Mouse (Mus musculus) intestine, embryonic 14.5 days (tissue): ENCODE results near the gene Cenpn. TPM values are rescaled to one million over a fixed set of nuclear protein-coding genes. Genes with fewer than 3 reads are reported as not detected.
A peak's percentile ranks its signal among the peaks of the same experiment; 100 is the strongest.

Experiments used
- ATAC-seq: fragments of 200-750 bp; cut with Nextera tagmentation; replicated peaks from 2 replicates; pipeline ENCODE4 v1.8.0; 2017; ENCODE audit warnings: low read depth, moderate number of reproducible peaks, moderate TSS enrichment, moderate library complexity; ENCODE audit not compliant: low FRiP score, low TSS enrichment
- DNase-seq: peaks from one replicate; pipeline ENCODE4 v3.0.0-alpha.2; 2018; ENCODE audit warnings: low spot score
- H3K27ac ChIP-seq: fragments of 300-500 bp; sonication (generic); 2 replicates; pipeline ENCODE4 v1.5.1; 2014; ENCODE audit warnings: low read depth, mild to moderate bottlenecking, control low read depth
- H3K27me3 ChIP-seq: fragments of 300-500 bp; sonication (generic); replicated peaks from 2 replicates; pipeline ENCODE4 v1.6.1; 2014; ENCODE audit warnings: low read length, control low read depth; ENCODE audit not compliant: control insufficient read depth, insufficient read depth
- H3K36me3 ChIP-seq: fragments of 300-500 bp; sonication (generic); 2 replicates; pipeline ENCODE4 v1.6.1; 2014; ENCODE audit warnings: low read length, control low read depth; ENCODE audit not compliant: control insufficient read depth, insufficient read depth
- H3K4me1 ChIP-seq: fragments of 300-500 bp; sonication (generic); replicated peaks from 2 replicates; pipeline ENCODE4 v1.6.1; 2014; ENCODE audit warnings: low read length, control low read depth, mixed read lengths; ENCODE audit not compliant: control insufficient read depth, insufficient read depth
- H3K4me2 ChIP-seq: fragments of 300-500 bp; sonication (generic); 2 replicates; pipeline ENCODE4 v1.6.1; 2014; ENCODE audit warnings: low read length
- H3K4me3 ChIP-seq: fragments of 300-500 bp; sonication (generic); 2 replicates; pipeline ENCODE4 v1.5.1; 2014; ENCODE audit warnings: low read depth, low read length, control low read depth, mixed read lengths
- H3K9ac ChIP-seq: fragments of 300-500 bp; sonication (generic); 2 replicates; pipeline ENCODE4 v1.6.1; 2014; ENCODE audit warnings: mild to moderate bottlenecking, low read length
- H3K9me3 ChIP-seq: fragments of 300-500 bp; sonication (generic); 2 replicates; pipeline ENCODE4 v1.6.1; 2016; ENCODE audit warnings: low read length, control low read depth; ENCODE audit not compliant: control insufficient read depth
- WGBS: fragments of 180-500 bp; shearing (Covaris S2); extraction: QIAGEN DNeasy Blood & Tissue Kit; methylation state at CpG from one replicate; pipeline ENCODE4 v1.1.7; 2014; 5-methylcytosine and 5-hydroxymethylcytosine counted together
- polyA plus RNA-seq: library from polyadenylated mRNA; unstranded; fragments of >200 nt; fragmentation: Nextera tagmentation; extraction: Ambion mirVana; gene quantifications from 2 replicates; pipeline ENCODE4 v1.2.1, GENCODE M21; 2014

Gene Cenpn
- polyA plus RNA-seq, 1 experiment from 2014 or later = 38.4 TPM

DNA sequence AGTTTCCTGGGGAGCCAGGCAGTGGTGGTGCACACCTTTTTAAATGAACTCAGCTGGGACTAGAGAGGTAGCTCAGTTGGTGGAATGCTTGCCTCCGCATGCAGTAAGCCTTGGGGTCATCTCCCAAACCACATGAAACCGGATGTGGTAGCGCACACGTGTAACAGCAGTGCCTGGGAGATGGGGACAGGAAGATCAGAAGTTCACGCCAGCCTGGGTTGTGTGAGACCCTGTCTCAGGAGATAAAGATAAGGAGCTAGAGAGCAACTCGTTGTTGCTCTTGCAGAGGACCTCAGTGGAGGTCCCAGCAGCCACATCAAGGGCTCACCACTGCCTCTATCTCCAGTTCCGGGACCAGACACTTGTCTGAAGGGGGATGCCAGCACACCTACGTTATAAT is 2.0 kb downstream of the Cenpn start:
- Histone ChIP-seq H3K36me3 (peaks cover 38% of the 10 kb centered on the region), H3K4me1 (peaks cover 11% of the 10 kb centered on the region; the same call in 1 of the 2 replicates), H3K27me3 (no peaks in the 10 kb centered on the region), H3K4me2 (no peak overlapping the region), H3K27ac (no peak overlapping the region), H3K4me3 (no peak overlapping the region), H3K9ac (no peak overlapping the region), H3K9me3 (no peaks in the 10 kb centered on the region)
- DNase-seq (no peak), ATAC-seq (no peak)
- WGBS = 93% methylated on average over 8 of the region's 8 CpGs

DNA sequence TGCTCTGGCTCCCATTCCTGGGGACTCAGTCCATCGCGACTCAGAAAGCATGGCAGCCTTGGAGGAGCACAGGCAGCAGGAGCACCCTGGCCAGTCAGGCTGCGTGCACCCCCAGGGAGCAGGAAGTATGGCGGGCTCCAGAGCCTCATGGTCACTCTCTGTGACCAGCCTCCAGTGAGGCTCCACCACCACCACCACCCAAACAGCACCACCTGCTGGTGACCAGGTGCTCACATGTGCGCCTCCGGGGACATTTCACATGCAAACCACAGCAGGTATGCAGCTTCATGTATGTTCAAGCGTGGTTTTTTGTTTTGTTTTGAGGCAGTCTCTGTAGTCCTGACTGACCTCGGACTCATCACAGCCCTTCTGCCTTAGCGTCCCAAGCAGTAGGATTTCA is 6.3 kb downstream of the Cenpn start:
- 83% methylated on average over 9 of the region's 9 CpGs for WGBS
- Histone ChIP-seq H3K9me3 (no peaks in the 10 kb centered on the region), H3K36me3 (peaks cover 72% of the 10 kb centered on the region), H3K9ac (no peak overlapping the region), H3K27ac (no peak overlapping the region), H3K27me3 (no peaks in the 10 kb centered on the region), H3K4me2 (no peak overlapping the region), H3K4me1 (no peaks in the 10 kb centered on the region), H3K4me3 (no peak overlapping the region)
- DNase-seq (no peak), ATAC-seq (no peak)

GRCm38 (mm10) chr8:116928588-116928987 is 7.1 kb downstream of the Cenpn start:
- H3K27me3 ChIP-seq = no peaks in the 10 kb centered on the region
- H3K27ac ChIP-seq = no peak overlapping the region
- ATAC-seq (no peak), DNase-seq (no peak)
- no peaks in the 10 kb centered on the region for H3K4me1 ChIP-seq
- peaks cover 77% of the 10 kb centered on the region for H3K36me3 ChIP-seq
- no peak overlapping the region for H3K4me3 ChIP-seq
- no peak overlapping the region for H3K4me2 ChIP-seq
- H3K9ac ChIP-seq = no peak overlapping the region
- 90% methylated on average over 5 of the region's 5 CpGs for WGBS
- H3K9me3 ChIP-seq = no peaks in the 10 kb centered on the region

DNA sequence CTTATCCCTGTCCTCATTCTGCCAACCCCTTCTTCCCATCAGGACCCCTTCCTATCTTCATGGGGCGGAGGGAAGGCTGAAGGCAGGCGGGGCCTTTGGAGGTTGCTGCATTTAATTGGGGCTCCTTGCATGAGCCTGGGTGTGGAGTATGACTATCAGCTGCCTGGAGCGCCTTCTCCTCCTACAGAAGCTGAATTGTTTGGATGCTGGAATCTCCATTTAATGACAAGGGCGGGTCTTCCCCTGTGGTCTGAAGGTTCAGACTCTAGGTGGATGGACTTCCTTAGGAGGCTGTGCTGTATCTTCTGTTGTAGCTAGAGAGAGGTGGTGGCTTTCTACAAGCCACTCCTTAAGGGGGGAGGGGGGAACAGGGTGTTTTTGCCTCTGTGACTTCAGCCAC is 13.4 kb downstream of the Cenpn start:
- no peaks in the 10 kb centered on the region for H3K4me1 ChIP-seq
- no peak overlapping the region for H3K9ac ChIP-seq
- ATAC-seq (no peak), DNase-seq (no peak)
- H3K36me3 ChIP-seq = peaks cover 77% of the 10 kb centered on the region
- H3K4me2 ChIP-seq = no peak overlapping the region
- WGBS = 89% methylated on average over 4 of the region's 4 CpGs
- H3K4me3 ChIP-seq = no peak overlapping the region
- no peaks in the 10 kb centered on the region for H3K9me3 ChIP-seq
- H3K27me3 ChIP-seq = no peaks in the 10 kb centered on the region
- H3K27ac ChIP-seq = no peak overlapping the region

DNA sequence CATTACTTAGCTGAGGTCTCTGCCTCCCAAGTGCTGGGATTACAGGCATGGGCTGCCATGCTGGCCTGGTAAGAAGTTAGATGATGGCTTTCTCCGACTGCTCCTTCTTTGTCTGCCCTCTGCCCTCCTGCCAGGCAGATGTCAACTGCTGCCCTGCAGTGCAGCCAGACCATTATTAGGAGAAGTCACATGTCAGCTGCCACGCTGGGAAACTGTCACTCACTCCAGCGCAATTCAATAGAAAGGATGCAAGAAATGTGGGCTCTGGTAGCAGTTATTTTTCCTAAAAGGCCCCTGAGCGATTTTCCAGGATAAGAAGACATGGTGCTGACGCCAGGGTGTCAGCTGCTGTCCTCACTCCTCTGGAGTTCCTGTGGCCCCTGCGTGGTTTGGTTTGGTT is 14.0 kb downstream of the Cenpn start:
- Histone ChIP-seq H3K4me1 (no peaks in the 10 kb centered on the region), H3K4me3 (no peak overlapping the region), H3K9me3 (no peaks in the 10 kb centered on the region), H3K9ac (no peak overlapping the region), H3K27me3 (no peaks in the 10 kb centered on the region), H3K4me2 (no peak overlapping the region), H3K36me3 (peaks cover 75% of the 10 kb centered on the region), H3K27ac (no peak overlapping the region)
- WGBS = 87% methylated on average over 6 of the region's 6 CpGs
- no peak for DNase-seq
- ATAC-seq = no peak

DNA sequence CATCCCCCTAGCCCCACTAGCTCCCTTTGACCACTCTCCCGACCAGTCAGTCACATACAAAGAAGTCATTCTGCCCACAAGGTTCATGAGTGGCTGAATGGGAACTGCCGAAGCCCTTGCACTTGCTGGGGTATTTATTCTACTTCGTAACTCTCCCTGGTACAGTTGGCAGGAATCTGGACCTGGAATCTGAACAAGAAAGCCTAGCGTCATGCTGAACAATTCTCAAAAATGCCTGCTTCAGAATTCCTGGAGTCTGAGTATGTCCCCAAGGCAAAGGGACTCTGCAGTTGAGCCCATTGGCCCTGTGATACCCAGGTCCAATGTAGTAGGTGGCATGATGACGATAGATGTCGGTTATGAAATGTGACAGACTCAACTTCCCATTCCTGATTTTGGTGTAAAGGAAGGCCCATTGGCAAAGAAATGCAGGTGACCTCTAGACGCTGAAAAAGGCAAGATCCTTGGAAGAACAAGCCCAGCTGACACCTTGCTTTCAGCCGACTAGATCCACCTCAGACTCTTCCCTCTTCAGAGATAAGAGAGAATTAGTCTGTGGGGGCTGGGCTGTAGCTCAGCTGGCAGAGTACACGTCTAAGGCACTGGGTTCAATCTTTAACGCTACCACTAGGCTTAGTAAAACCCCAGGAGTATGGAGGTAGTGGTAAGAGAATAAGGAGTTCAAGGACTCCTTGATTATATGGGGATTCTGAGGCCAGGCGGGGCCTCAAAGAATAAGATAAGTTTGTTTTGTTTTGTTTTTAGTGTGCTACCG is 20.9 kb downstream of the Cenpn start:
- Histone ChIP-seq H3K4me2 (peak overlapping the region; percentile 91), H3K27ac (no peak overlapping the region), H3K4me3 (peak overlapping the region; percentile 96; the same call in 1 of the 2 replicates), H3K9ac (no peak overlapping the region), H3K4me1 (peaks cover 8% of the 10 kb centered on the region), H3K27me3 (no peaks in the 10 kb centered on the region), H3K36me3 (peaks cover 14% of the 10 kb centered on the region), H3K9me3 (no peaks in the 10 kb centered on the region)
- WGBS = 78% methylated on average over 12 of the region's 12 CpGs
- DNase-seq (no peak), ATAC-seq (no peak)

- H3K9ac ChIP-seq = peak within 1 kb of the TSS; percentile 84
- under 1% methylated on average over 46 of the region's 46 CpGs for WGBS
- no peak within 1 kb of the TSS for H3K27ac ChIP-seq
These were observed 21.6 kb downstream of the Cenpn start, which contains the start of gene Atmin for GRCm38 (mm10) chr8:116943161-116943554. Gene Atmin, plus strand, starts transcription at chr8:116943393.

DNA sequence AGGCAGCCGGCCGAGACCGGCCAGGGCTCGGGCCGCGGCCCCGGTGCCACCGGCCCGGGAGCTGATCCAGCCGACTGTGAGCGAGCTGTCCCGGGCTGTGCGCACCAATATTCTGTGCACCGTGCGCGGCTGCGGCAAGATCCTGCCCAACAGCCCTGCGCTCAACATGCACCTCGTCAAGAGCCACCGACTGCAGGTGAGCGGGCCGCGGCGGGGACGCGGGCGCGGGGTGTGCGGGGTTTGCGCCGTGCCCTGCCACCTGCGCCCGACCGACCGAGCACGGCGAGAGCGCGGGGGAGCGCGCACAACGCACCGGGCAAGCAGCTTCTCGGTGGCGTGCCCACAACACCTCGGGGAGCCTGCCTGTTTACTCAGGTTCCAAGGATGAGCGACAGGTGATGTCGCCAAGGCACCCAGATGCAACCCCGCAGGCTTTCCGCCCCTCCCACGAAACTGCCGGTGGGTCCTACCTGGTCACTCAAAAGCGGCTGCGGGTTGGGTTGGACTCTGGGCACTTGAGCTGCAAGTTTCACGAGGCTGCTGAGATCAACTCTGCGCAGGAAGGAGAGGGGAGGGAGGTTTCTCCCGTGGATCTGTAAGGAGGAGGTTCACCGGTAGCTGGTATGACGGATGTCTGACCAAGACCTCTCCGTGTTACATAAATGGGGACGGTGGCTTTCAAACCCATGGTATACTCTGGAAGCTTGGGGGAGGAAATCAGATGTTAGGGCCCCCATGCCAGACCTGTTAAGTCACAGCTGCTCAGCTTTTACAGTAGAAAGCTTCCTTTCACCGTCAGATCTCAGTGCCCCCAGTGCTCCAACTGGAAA is 22.2 kb downstream of the Cenpn start:
- H3K4me1 ChIP-seq = peaks cover 8% of the 10 kb centered on the region
- DNase-seq (peak; percentile 71), ATAC-seq (peak; percentile 70)
- no peaks in the 10 kb centered on the region for H3K27me3 ChIP-seq
- peak overlapping the region; percentile 84 for H3K9ac ChIP-seq
- under 1% methylated on average over 62 of the region's 62 CpGs for WGBS
- no peak overlapping the region for H3K27ac ChIP-seq
- peak overlapping the region; percentile 96 for H3K4me3 ChIP-seq
- 0 out of 2 replicates have a peak, but pooled peaks cover 2% of the 10 kb centered on the region for H3K36me3 ChIP-seq
- peak overlapping the region; percentile 91 for H3K4me2 ChIP-seq
- no peaks in the 10 kb centered on the region for H3K9me3 ChIP-seq

More at GRCm38 (mm10) chr8:116943161-116943554, 21.6 kb downstream of the Cenpn start, which contains the start of gene Atmin:
- DNase-seq = peak; percentile 87
- Histone ChIP-seq H3K36me3 (0 out of 2 replicates have a peak, but pooled peaks cover 8% of the 10 kb centered on the region), H3K4me1 (peaks cover 8% of the 10 kb centered on the region), H3K27me3 (no peaks in the 10 kb centered on the region), H3K9me3 (no peaks in the 10 kb centered on the region), H3K4me3 (peak within 1 kb of the TSS; percentile 96), H3K4me2 (peak within 1 kb of the TSS; percentile 91)
- peak; percentile 84 for ATAC-seq
